Mouse (Mus musculus) liver, embryonic 14.5 days (tissue): Measurements from ENCODE around the gene Man1a2.

ENCODE experiments used
- CTCF ChIP-seq: IDR thresholded peaks from 2 replicates; pipeline ENCODE4 v1.5.1; 2016; ENCODE audit warnings: antibody characterized with exemption, low read depth, control low read depth
- EP300 ChIP-seq: IDR thresholded peaks from 2 replicates; pipeline ENCODE4 v1.6.1; 2016; ENCODE audit warnings: antibody characterized with exemption, low read depth

- TF ChIP-seq CTCF (no peak), EP300 (no peak)
Measured at GRCm38 (mm10) chr3:100558211-100558708, 127.0 kb downstream of the Man1a2 start.
